In the genomic region with DNA sequence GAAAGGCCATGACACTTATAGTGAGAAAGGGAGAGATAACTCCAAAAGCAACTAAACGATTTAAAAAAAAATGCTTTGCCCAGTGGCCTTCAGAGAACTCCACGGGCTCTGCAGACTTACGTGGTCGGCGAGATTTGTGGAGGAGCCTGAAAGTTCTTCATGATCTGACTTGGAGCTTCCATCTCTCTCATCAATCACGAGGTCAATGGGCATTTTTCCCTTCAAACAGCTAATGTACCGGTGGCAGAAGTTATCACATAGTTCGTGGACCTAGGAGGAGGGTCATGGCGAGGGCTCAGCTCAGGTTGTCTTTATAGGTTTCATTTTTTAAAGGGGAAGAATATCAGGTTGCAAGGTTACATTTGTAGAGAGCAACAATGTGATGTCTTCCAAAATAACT, we compare ENCODE assay signal across 11 mouse cellular contexts. TPM values are rescaled to one million over a fixed set of nuclear protein-coding genes. Genes with fewer than 3 reads are reported as not detected.
DNase-seq lines count a peak whose midpoint lies in the region; ATAC-seq and TF ChIP-seq lines count a peak whose summit lies in the region.
"Had no signal": no experiment of that assay in that cellular context is flagged by ENCODE, and none has a peak within 500 bp of the region (broad histone marks: within the 10 kb centered on the region; RNA-seq: fewer than 3 reads in every experiment).

No protein-coding gene starts in this region.

- no peak overlapping the region for H3K9ac ChIP-seq in heart, postnatal 0 days (replicated peaks; ENCODE audit: low read depth, low read length)
- peak overlapping the region; percentile 28; the same call in 1 of the 2 replicates for H3K9ac ChIP-seq in embryonic facial prominence, embryonic 12.5 days
- H3K9ac ChIP-seq in hindbrain, embryonic 14.5 days = peak overlapping the region; percentile 99
- no peak overlapping the region for H3K9ac ChIP-seq in midbrain, embryonic 16.5 days (ENCODE audit: low read depth, low read length)

- no peaks in the 10 kb centered on the region for H3K9me3 ChIP-seq in heart, postnatal 0 days (replicated peaks; ENCODE audit: control insufficient read depth, low read length)
- H3K9me3 ChIP-seq in embryonic facial prominence, embryonic 12.5 days = no peaks in the 10 kb centered on the region
- H3K9me3 ChIP-seq in hindbrain, embryonic 14.5 days (ENCODE audit: control insufficient read depth, low read length) = no peaks in the 10 kb centered on the region
- no peaks in the 10 kb centered on the region for H3K9me3 ChIP-seq in midbrain, embryonic 16.5 days (replicated peaks; ENCODE audit: control insufficient read depth, low read length, poor library complexity, severe bottlenecking)

- no peak for DNase-seq in heart, postnatal 0 days (ENCODE audit: low spot score)
- no peak for DNase-seq in heart, postnatal 4 days
- no peak for DNase-seq in hindbrain, embryonic 14.5 days (ENCODE audit: low spot score)
- no peak for DNase-seq in cerebellum, postnatal 36 days
- DNase-seq in layer of hippocampus, postnatal 14 days (ENCODE audit: low spot score in 2 of 2) = no peak
- no peak for DNase-seq in cerebellum, postnatal 14 days
- DNase-seq: heart, postnatal 14 days; thymus, postnatal 14 days had no signal

- WGBS in heart, postnatal 0 days = 67% methylated on average over 9 of the region's 9 CpGs
- 56% methylated on average over 9 of the region's 9 CpGs for WGBS in embryonic facial prominence, embryonic 12.5 days
- WGBS in hindbrain, embryonic 14.5 days = 34% methylated on average over 9 of the region's 9 CpGs
- WGBS in midbrain, embryonic 16.5 days = 62% methylated on average over 9 of the region's 9 CpGs

- peaks cover 27% of the 10 kb centered on the region for H3K4me1 ChIP-seq in heart, postnatal 0 days (ENCODE audit: control insufficient read depth, insufficient read depth)
- H3K4me1 ChIP-seq in embryonic facial prominence, embryonic 12.5 days = peaks cover 12% of the 10 kb centered on the region; the same call in 1 of the 2 replicates
- peaks cover 17% of the 10 kb centered on the region for H3K4me1 ChIP-seq in hindbrain, embryonic 14.5 days (replicated peaks; ENCODE audit: control insufficient read depth, insufficient read depth, low read length)
- peaks cover 7% of the 10 kb centered on the region; the same call in 1 of the 2 replicates for H3K4me1 ChIP-seq in midbrain, embryonic 16.5 days (ENCODE audit: control insufficient read depth, insufficient read depth, low read length)

- H3K36me3 ChIP-seq in heart, postnatal 0 days (replicated peaks; ENCODE audit: control insufficient read depth, insufficient read depth, low read length) = peaks cover 16% of the 10 kb centered on the region
- no peaks in the 10 kb centered on the region for H3K36me3 ChIP-seq in embryonic facial prominence, embryonic 12.5 days
- H3K36me3 ChIP-seq in hindbrain, embryonic 14.5 days (replicated peaks; ENCODE audit: control insufficient read depth, insufficient read depth) = peaks cover 23% of the 10 kb centered on the region
- H3K36me3 ChIP-seq in midbrain, embryonic 16.5 days (ENCODE audit: control insufficient read depth, insufficient read depth, low read length) = no peaks in the 10 kb centered on the region

- H3K27ac ChIP-seq in heart, postnatal 0 days (ENCODE audit: low read depth) = peak overlapping the region; percentile 25; the same call in 1 of the 2 replicates
- no peak overlapping the region for H3K27ac ChIP-seq in embryonic facial prominence, embryonic 12.5 days
- H3K27ac ChIP-seq in hindbrain, embryonic 14.5 days = peak overlapping the region; percentile 99
- H3K27ac ChIP-seq in midbrain, embryonic 16.5 days (ENCODE audit: low read length) = no peak overlapping the region
- H3K27ac ChIP-seq: macrophage had no signal

- no peak for TF ChIP-seq CTCF in heart, postnatal 0 days (IDR thresholded peaks at IDR 0.05; ENCODE audit: low read depth)

- H3K27me3 ChIP-seq in heart, postnatal 0 days (ENCODE audit: control insufficient read depth, insufficient read depth, low read length) = no peaks in the 10 kb centered on the region
- no peaks in the 10 kb centered on the region for H3K27me3 ChIP-seq in embryonic facial prominence, embryonic 12.5 days
- peaks cover 5% of the 10 kb centered on the region; the same call in 1 of the 2 replicates for H3K27me3 ChIP-seq in hindbrain, embryonic 14.5 days (ENCODE audit: control insufficient read depth, insufficient read depth, low read length)
- peaks cover 5% of the 10 kb centered on the region; the same call in 1 of the 2 replicates for H3K27me3 ChIP-seq in midbrain, embryonic 16.5 days (ENCODE audit: control insufficient read depth, insufficient read depth, low read depth, low read length)

- ATAC-seq in heart, postnatal 0 days (ENCODE audit: insufficient read depth, low read depth) = no peak
- ATAC-seq in embryonic facial prominence, embryonic 12.5 days (ENCODE audit: insufficient number of reproducible peaks, insufficient read depth, low FRiP score, low TSS enrichment) = no peak
- ATAC-seq in hindbrain, embryonic 14.5 days (ENCODE audit: low FRiP score) = no peak
- no peak for ATAC-seq in midbrain, embryonic 16.5 days

- TF ChIP-seq EP300 in heart, postnatal 0 days (IDR thresholded peaks at IDR 0.05; ENCODE audit: low read depth) = no peak

- peak overlapping the region; percentile 47 for H3K4me2 ChIP-seq in heart, postnatal 0 days (ENCODE audit: low read depth, low read length)
- H3K4me2 ChIP-seq in embryonic facial prominence, embryonic 12.5 days (replicated peaks) = peak overlapping the region; percentile 63
- peak overlapping the region; percentile 65 for H3K4me2 ChIP-seq in hindbrain, embryonic 14.5 days (replicated peaks)
- peak overlapping the region; percentile 72 for H3K4me2 ChIP-seq in midbrain, embryonic 16.5 days (ENCODE audit: low read length)

- H3K4me3 ChIP-seq in heart, postnatal 0 days (ENCODE audit: low read depth, low read length) = peak overlapping the region; percentile 15; the same call in 1 of the 2 replicates
- peak overlapping the region; percentile 76; the same call in 1 of the 2 replicates for H3K4me3 ChIP-seq in embryonic facial prominence, embryonic 12.5 days
- H3K4me3 ChIP-seq in hindbrain, embryonic 14.5 days (replicated peaks; ENCODE audit: low read length) = peak overlapping the region; percentile 71
- peak overlapping the region; percentile 43 for H3K4me3 ChIP-seq in midbrain, embryonic 16.5 days (ENCODE audit: low read depth, low read length)

RNA-seq across cellular contexts. Expression of gene Meis2, which starts 7.1 kb away (rescaled TPM):
- 30.5 and 42.2 TPM in 2 replicates for total RNA-seq in heart, postnatal 0 days (2014; rRNA removed; ENCODE audit: low replicate concordance)
- polyA plus RNA-seq in heart, postnatal 0 days (2015; fragmentation: Nextera tagmentation; extraction: Ambion mirVana) = 15.4 and 15.7 TPM in 2 replicates
- total RNA-seq in heart, postnatal 4 days (2021) = 10 to 100 TPM; 33.2 to 36.6 TPM
- 71.2 and 71.7 TPM in 2 replicates for polyA plus RNA-seq in embryonic facial prominence, embryonic 12.5 days (2016; fragmentation: Nextera tagmentation; extraction: Ambion mirVana)
- 136 and 159 TPM in 2 replicates for polyA plus RNA-seq in hindbrain, embryonic 14.5 days (2014; fragmentation: Nextera tagmentation; extraction: Ambion mirVana)
- polyA plus RNA-seq in midbrain, embryonic 16.5 days (2015; fragmentation: Nextera tagmentation; extraction: Ambion mirVana) = 62.5 and 70.2 TPM in 2 replicates
- total RNA-seq in layer of hippocampus, postnatal 14 days (2021) = 10 to 100 TPM; 34.6 to 34.8 TPM
- polyA plus RNA-seq: macrophage had no signal

Comparison
In these comparisons a context has a peak if more than half of its experiments do, and no peak if none do; other contexts are left out.
1. H3K27ac ChIP-seq: peak in heart, postnatal 0 days (single experiment) and hindbrain, embryonic 14.5 days (single experiment); none in embryonic facial prominence, embryonic 12.5 days (single experiment) and midbrain, embryonic 16.5 days (single experiment).
2. H3K4me3 ChIP-seq: peak in every context shown above with its lines; median percentile 76 in embryonic facial prominence, embryonic 12.5 days; 71 in hindbrain, embryonic 14.5 days; 43 in midbrain, embryonic 16.5 days; 15 in heart, postnatal 0 days.
3. H3K9ac ChIP-seq: peak in embryonic facial prominence, embryonic 12.5 days (single experiment) and hindbrain, embryonic 14.5 days (single experiment); none in heart, postnatal 0 days (single experiment) and midbrain, embryonic 16.5 days (single experiment).
4. Peak in every context shown above with its lines, with median percentiles within 50 percentile points of each other: H3K4me2 ChIP-seq.